Comparison of ENCODE assay signal across 11 mouse cellular contexts in genomic region chr6:100479881-100480280, GRCm38 (mm10).
DNase-seq lines count a peak whose midpoint lies in the region; ATAC-seq and TF ChIP-seq lines count a peak whose summit lies in the region.
"Had no signal": no experiment of that assay in that cellular context is flagged by ENCODE, and none has a peak within 500 bp of the region (broad histone marks: within the 10 kb centered on the region; RNA-seq: fewer than 3 reads in every experiment).

No protein-coding gene starts in this region.

- H3K4me2 ChIP-seq in heart, embryonic 12.5 days, result no peak overlapping the region
- H3K4me2 ChIP-seq in CH12.LX (ENCODE audit: insufficient read depth, low read depth, poor library complexity, severe bottlenecking), result peak overlapping the region; percentile 23; the same call in 1 of the 2 replicates
- H3K4me2 ChIP-seq: limb, embryonic 12.5 days; midbrain, embryonic 13.5 days had no signal

- dilution Hi-C loops in CH12.LX (cut with MboI; ENCODE audit: extremely low pct_ligation_motif_present, extremely low pct_unique_long_range_greater_than_20kb, low sequenced_read_pairs), result no loop called here

- intact Hi-C loops in heart, adult 2 months (cut with DNase I), result no loop called here

- no peak overlapping the region for H3K9ac ChIP-seq in heart, embryonic 12.5 days
- H3K9ac ChIP-seq in heart, adult 2 months (ENCODE audit: low read depth, low read length), result no peak overlapping the region
- H3K9ac ChIP-seq in CH12.LX (ENCODE audit: insufficient read depth, low read depth), result 0 out of 2 replicates have a peak overlapping the region, but pooled peaks have one; percentile 20
- H3K9ac ChIP-seq: limb, embryonic 12.5 days; midbrain, embryonic 13.5 days had no signal

- in situ Hi-C loops in CH12.LX (cut with MboI; ENCODE audit: low pct_ligation_motif_present, low pct_unique_long_range_greater_than_20kb, low sequenced_read_pairs), result no loop called here

- H3K4me3 ChIP-seq in heart, embryonic 12.5 days, result no peak overlapping the region
- H3K4me3 ChIP-seq in heart, adult 2 months, result no peak overlapping the region
- H3K4me3 ChIP-seq in CH12.LX (replicated peaks in 1 of 3; ENCODE audit: low read depth in 2 of 3, low read length in 2 of 3, poor library complexity in 1 of 3), result no peak overlapping the region
- no peak overlapping the region for H3K4me3 ChIP-seq in layer of hippocampus, adult 2 months
- H3K4me3 ChIP-seq: limb, embryonic 12.5 days; midbrain, embryonic 13.5 days had no signal

- no peaks in the 10 kb centered on the region for H3K79me2 ChIP-seq in heart, adult 2 months (replicated peaks; ENCODE audit: control insufficient read depth, insufficient read depth, low read length)
- H3K79me2 ChIP-seq in CH12.LX (replicated peaks; ENCODE audit: control insufficient read depth, extremely low read depth, insufficient read depth, poor library complexity, severe bottlenecking), result no peaks in the 10 kb centered on the region

- H3K36me3 ChIP-seq in heart, embryonic 12.5 days, result no peaks in the 10 kb centered on the region
- H3K36me3 ChIP-seq in heart, adult 2 months (ENCODE audit: control insufficient read depth, insufficient read depth, low read length), result no peaks in the 10 kb centered on the region
- H3K36me3 ChIP-seq in CH12.LX (replicated peaks in 1 of 2; ENCODE audit: control insufficient read depth in 1 of 2, insufficient read depth in 1 of 2, low read length in 1 of 2), result no peaks in the 10 kb centered on the region
- H3K36me3 ChIP-seq: limb, embryonic 12.5 days; midbrain, embryonic 13.5 days had no signal

- no peak for TF ChIP-seq RAD21 in CH12.LX (IDR thresholded peaks at IDR 0.05; ENCODE audit: low read depth, low read length)

- TF ChIP-seq EP300 in heart, adult 2 months (IDR thresholded peaks at IDR 0.05; ENCODE audit: insufficient read depth, low read depth, low read length), result no peak
- TF ChIP-seq EP300 in CH12.LX (IDR thresholded peaks at IDR 0.05; ENCODE audit: low read length), result no peak

- 23% methylated on average over 6 of the region's 6 CpGs for whole genome bisulfite sequencing in heart, embryonic 12.5 days
- WGBS in heart, adult 2 months, result 16% methylated on average over 6 of the region's 6 CpGs

- ATAC-seq in heart, embryonic 12.5 days (ENCODE audit: insufficient number of reproducible peaks, low FRiP score), result peak; percentile 44
- ATAC-seq in common myeloid progenitor, adult 5-6 weeks (replicated peaks; ENCODE audit: low read depth, poor library complexity, severe bottlenecking), result peak; percentile 9; the same call in 1 of the 2 replicates
- ATAC-seq: inflammation-experienced regulatory T-cells, adult 6 months; midbrain, embryonic 13.5 days had no signal

- peaks cover 46% of the 10 kb centered on the region for H3K4me1 ChIP-seq in heart, embryonic 12.5 days (replicated peaks)
- H3K4me1 ChIP-seq in heart, adult 2 months (ENCODE audit: control insufficient read depth, insufficient read depth, low read length), result peaks cover 13% of the 10 kb centered on the region
- H3K4me1 ChIP-seq in CH12.LX (ENCODE audit: control insufficient read depth in 1 of 2, insufficient read depth in 2 of 2), result peaks cover 42 to 79% of the 10 kb centered on the region in 2 experiments

- no peaks in the 10 kb centered on the region for H3K9me3 ChIP-seq in heart, embryonic 12.5 days (replicated peaks)
- H3K9me3 ChIP-seq in CH12.LX (replicated peaks; ENCODE audit: low read length), result peaks cover 2% of the 10 kb centered on the region
- H3K9me3 ChIP-seq: limb, embryonic 12.5 days had no signal

- no peak for TF ChIP-seq CTCF in heart, adult 2 months (IDR thresholded peaks at IDR 0.05)
- no peak for TF ChIP-seq CTCF in CH12.LX (conservative IDR thresholded peaks at IDR 0.05 in 1 of 2, IDR thresholded peaks at IDR 0.05 in 1 of 2; ENCODE audit: low read depth in 2 of 2, low read length in 2 of 2)
- no peak for TF ChIP-seq CTCF in layer of hippocampus, adult 2 months (conservative IDR thresholded peaks at IDR 0.05)

- DNase-seq in heart, adult 2 months, result no peak
- peak; percentile 49 for DNase-seq in CH12.LX (ENCODE audit: extremely low read depth)
- DNase-seq in kidney, postnatal 36 days, result peak; percentile 54 to 55
- no peak for DNase-seq in right cerebral cortex, adult 18-20 months
- no peak for DNase-seq in layer of hippocampus, adult 2 months (ENCODE audit: low spot score in 2 of 2)
- DNase-seq in layer of hippocampus, postnatal 36 days, result no peak

- TF ChIP-seq POLR2A in heart, adult 2 months (IDR thresholded peaks at IDR 0.05; ENCODE audit: insufficient read depth, low read depth, low read length), result no peak
- TF ChIP-seq POLR2A in CH12.LX (IDR thresholded peaks at IDR 0.05; ENCODE audit: low read depth, low read length), result no peak

- peaks cover 20% of the 10 kb centered on the region for H3K27me3 ChIP-seq in heart, embryonic 12.5 days (replicated peaks)
- peaks cover 2% of the 10 kb centered on the region; the same call in 1 of the 2 replicates for H3K27me3 ChIP-seq in heart, adult 2 months (ENCODE audit: control insufficient read depth, insufficient read depth, low read length)
- peaks cover 1% of the 10 kb centered on the region for H3K27me3 ChIP-seq in CH12.LX (replicated peaks)

- 0 out of 2 replicates have a peak overlapping the region, but pooled peaks have one; percentile 5 for H3K27ac ChIP-seq in heart, embryonic 12.5 days (ENCODE audit: poor library complexity, severe bottlenecking)
- no peak overlapping the region for H3K27ac ChIP-seq in heart, adult 2 months
- H3K27ac ChIP-seq in CH12.LX (ENCODE audit: insufficient read depth, low read depth), result peak overlapping the region; percentile 58
- H3K27ac ChIP-seq in layer of hippocampus, adult 2 months, result no peak overlapping the region
- H3K27ac ChIP-seq: limb, embryonic 12.5 days; midbrain, embryonic 13.5 days had no signal

TF ChIP-seq in CH12.LX, 34 proteins besides CTCF, POLR2A, EP300 and RAD21:
- TF ChIP-seq ELF1 (IDR thresholded peaks at IDR 0.05; ENCODE audit: low read depth, low read length) (0 out of 2 replicates have a peak, but pooled peaks have one; percentile 5), GABPA (IDR thresholded peaks at IDR 0.05; ENCODE audit: insufficient replicate concordance, low read depth, low read length) (no peak), ZMIZ1 (IDR thresholded peaks at IDR 0.05; ENCODE audit: low read depth, low read length) (no peak), BHLHE40 (IDR thresholded peaks at IDR 0.05; ENCODE audit: low read depth, low read length) (no peak), UBTF (IDR thresholded peaks at IDR 0.05; ENCODE audit: low read depth, low read length) (0 out of 2 replicates have a peak, but pooled peaks have one; percentile 16)

Comparison
In these comparisons a context has a peak if more than half of its experiments do, and no peak if none do; other contexts are left out.
1. H3K27ac ChIP-seq: peak in heart, embryonic 12.5 days (single experiment) and CH12.LX (single experiment); none in heart, adult 2 months (single experiment) and layer of hippocampus, adult 2 months (single experiment).
2. DNase-seq: peak in CH12.LX (single experiment) and kidney, postnatal 36 days (2 of 2); none in heart, adult 2 months (0 of 2), right cerebral cortex, adult 18-20 months (single experiment), layer of hippocampus, adult 2 months (0 of 2) and layer of hippocampus, postnatal 36 days (0 of 2).